Mouse (Mus musculus): Measurements from ENCODE around the gene Ppcdc. TPM values are rescaled to one million over a fixed set of nuclear protein-coding genes. Genes with fewer than 3 reads are reported as not detected.

Gene Ppcdc
- polyA plus RNA-seq, 1 experiment from 2014 or later: 11.5 TPM

DNA sequence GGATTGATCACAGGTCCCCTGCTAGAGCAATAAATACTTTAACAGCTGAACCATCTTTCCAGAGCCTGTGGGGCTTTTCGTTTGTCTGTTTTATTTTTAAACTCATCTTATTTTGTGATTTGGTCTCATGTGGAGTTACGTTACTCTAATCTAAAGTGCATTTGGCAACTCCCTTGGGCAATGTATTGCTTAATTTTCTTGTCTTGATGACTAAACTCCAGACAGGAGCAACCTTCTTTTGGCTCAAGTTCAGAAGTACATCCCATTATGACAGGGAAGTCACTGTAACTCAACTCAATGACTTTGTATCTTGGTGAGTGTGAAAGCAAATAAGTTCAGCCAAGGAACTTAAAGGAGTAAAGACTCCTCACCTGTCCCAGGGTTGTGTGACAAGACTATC is 55.3 kb downstream of the Ppcdc start:
- Histone ChIP-seq H3K27ac (ENCODE audit: low read depth) (no peak overlapping the region), H3K36me3 (replicated peaks; ENCODE audit: insufficient read depth, low read length) (no peaks in the 10 kb centered on the region), H3K9ac (replicated peaks) (no peak overlapping the region), H3K4me2 (ENCODE audit: low read depth, low read length) (no peak overlapping the region), H3K9me3 (ENCODE audit: low read length) (no peaks in the 10 kb centered on the region), H3K4me3 (ENCODE audit: low read depth, low read length) (no peak overlapping the region), H3K27me3 (ENCODE audit: insufficient read depth, low read length) (no peaks in the 10 kb centered on the region), H3K4me1 (ENCODE audit: insufficient read depth) (no peaks in the 10 kb centered on the region)
- 58% methylated on average over 2 of the region's 2 CpGs for WGBS (ENCODE audit: insufficient replicate concordance)
- TF ChIP-seq EP300 (IDR thresholded peaks at IDR 0.05; ENCODE audit: low read depth): no peak
- no peak for DNase-seq
- ATAC-seq: no peak

- no peaks in the 10 kb centered on the region for H3K9me3 ChIP-seq (ENCODE audit: low read length)
- no peak for ATAC-seq
Measured at GRCm38 (mm10) chr9:57360999-57361398, 78.9 kb downstream of the Ppcdc start.

GRCm38 (mm10) chr9:57354377-57355183 is 85.3 kb downstream of the Ppcdc start:
- no peak overlapping the region for H3K4me3 ChIP-seq (ENCODE audit: low read depth, low read length)
- DNase-seq: no peak
- ATAC-seq: no peak
- WGBS (ENCODE audit: insufficient replicate concordance): 75% methylated on average over 2 of the region's 2 CpGs
- no peaks in the 10 kb centered on the region for H3K36me3 ChIP-seq (replicated peaks; ENCODE audit: insufficient read depth, low read length)
- H3K4me1 ChIP-seq (ENCODE audit: insufficient read depth): no peaks in the 10 kb centered on the region
- H3K27me3 ChIP-seq (ENCODE audit: insufficient read depth, low read length): no peaks in the 10 kb centered on the region
- no peak overlapping the region for H3K9ac ChIP-seq (replicated peaks)
- no peak overlapping the region for H3K27ac ChIP-seq (ENCODE audit: low read depth)
- H3K9me3 ChIP-seq (ENCODE audit: low read length): peaks cover 2% of the 10 kb centered on the region; the same call in 1 of the 2 replicates
- TF ChIP-seq EP300 (IDR thresholded peaks at IDR 0.05; ENCODE audit: low read depth) (no peak), CTCF (IDR thresholded peaks at IDR 0.05; ENCODE audit: low read depth) (no peak)
- no peak overlapping the region for H3K4me2 ChIP-seq (ENCODE audit: low read depth, low read length)

More at GRCm38 (mm10) chr9:57360999-57361398, 78.9 kb downstream of the Ppcdc start:
- 85% methylated on average over 3 of the region's 3 CpGs for WGBS (ENCODE audit: insufficient replicate concordance)
- Histone ChIP-seq H3K27ac (ENCODE audit: low read depth) (no peak overlapping the region), H3K27me3 (ENCODE audit: insufficient read depth, low read length) (no peaks in the 10 kb centered on the region), H3K36me3 (replicated peaks; ENCODE audit: insufficient read depth, low read length) (no peaks in the 10 kb centered on the region), H3K9ac (replicated peaks) (no peak overlapping the region), H3K4me3 (ENCODE audit: low read depth, low read length) (no peak overlapping the region), H3K4me1 (ENCODE audit: insufficient read depth) (no peaks in the 10 kb centered on the region), H3K4me2 (ENCODE audit: low read depth, low read length) (no peak overlapping the region)
- TF ChIP-seq EP300 (IDR thresholded peaks at IDR 0.05; ENCODE audit: low read depth) (no peak), CTCF (IDR thresholded peaks at IDR 0.05; ENCODE audit: low read depth) (no peak)
- no peak for DNase-seq

DNA sequence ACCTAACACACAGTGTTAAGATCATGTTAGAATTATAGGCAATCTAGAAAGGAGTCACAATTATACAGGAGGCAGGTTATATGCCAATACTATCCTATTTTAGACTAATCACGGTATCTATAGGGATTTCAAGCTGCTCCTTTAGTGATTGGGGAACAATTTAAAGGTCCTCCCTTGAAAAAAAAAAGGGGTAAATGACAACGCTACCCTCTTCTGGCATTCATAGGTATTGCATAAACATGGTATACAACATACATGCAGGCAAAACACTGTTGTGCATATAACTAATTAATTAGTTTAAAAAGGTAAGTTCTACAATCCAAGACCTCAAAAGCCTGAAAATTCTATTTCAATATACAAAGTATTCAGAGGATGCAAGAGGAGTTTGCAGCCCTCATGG is 88.6 kb downstream of the Ppcdc start:
- TF ChIP-seq CTCF (IDR thresholded peaks at IDR 0.05; ENCODE audit: low read depth): peak; percentile 72
- no peak for TF ChIP-seq EP300 (IDR thresholded peaks at IDR 0.05; ENCODE audit: low read depth)
- Histone ChIP-seq H3K4me2 (ENCODE audit: low read depth, low read length) (no peak overlapping the region), H3K4me1 (ENCODE audit: insufficient read depth) (no peaks in the 10 kb centered on the region), H3K27me3 (ENCODE audit: insufficient read depth, low read length) (no peaks in the 10 kb centered on the region), H3K9ac (replicated peaks) (no peak overlapping the region), H3K9me3 (ENCODE audit: low read length) (peaks cover 2% of the 10 kb centered on the region; the same call in 1 of the 2 replicates), H3K36me3 (replicated peaks; ENCODE audit: insufficient read depth, low read length) (no peaks in the 10 kb centered on the region), H3K4me3 (ENCODE audit: low read depth, low read length) (no peak overlapping the region), H3K27ac (ENCODE audit: low read depth) (no peak overlapping the region)
- DNase-seq: no peak
- ATAC-seq: no peak
- 68% methylated on average over 2 of the region's 2 CpGs for WGBS (ENCODE audit: insufficient replicate concordance)

DNA sequence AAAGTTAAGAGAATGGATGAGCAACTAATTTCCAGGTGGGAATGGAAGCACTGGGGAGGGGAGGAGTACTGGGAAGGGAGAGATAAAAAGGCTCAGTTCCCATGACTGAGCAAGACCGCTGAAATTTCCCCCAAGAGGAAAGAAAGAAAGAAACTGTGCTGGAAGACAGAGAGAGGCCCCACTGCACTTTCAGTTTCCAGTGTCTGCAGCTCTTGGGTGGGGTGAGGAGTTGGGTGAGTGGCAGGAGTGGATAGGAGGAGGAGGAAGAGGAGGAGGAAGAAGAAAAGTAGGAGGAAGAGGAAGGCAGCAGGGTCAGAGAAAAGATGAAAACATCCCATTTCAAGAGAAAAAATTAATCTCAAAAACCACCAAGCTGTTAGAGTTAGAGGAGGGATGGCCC is 94.0 kb downstream of the Ppcdc start:
- peaks cover 2% of the 10 kb centered on the region; the same call in 1 of the 2 replicates for H3K4me1 ChIP-seq (ENCODE audit: insufficient read depth)
- no peak overlapping the region for H3K9ac ChIP-seq (replicated peaks)
- WGBS (ENCODE audit: insufficient replicate concordance): 42% methylated on average over 1 of the region's 1 CpGs
- DNase-seq (no peak), ATAC-seq (no peak)
- no peaks in the 10 kb centered on the region for H3K27me3 ChIP-seq (ENCODE audit: insufficient read depth, low read length)
- H3K27ac ChIP-seq (ENCODE audit: low read depth): no peak overlapping the region
- no peak overlapping the region for H3K4me2 ChIP-seq (ENCODE audit: low read depth, low read length)
- H3K36me3 ChIP-seq (replicated peaks; ENCODE audit: insufficient read depth, low read length): no peaks in the 10 kb centered on the region
- H3K4me3 ChIP-seq (ENCODE audit: low read depth, low read length): no peak overlapping the region
- TF ChIP-seq CTCF (IDR thresholded peaks at IDR 0.05; ENCODE audit: low read depth) (no peak), EP300 (IDR thresholded peaks at IDR 0.05; ENCODE audit: low read depth) (no peak)
- no peaks in the 10 kb centered on the region for H3K9me3 ChIP-seq (ENCODE audit: low read length)

DNA sequence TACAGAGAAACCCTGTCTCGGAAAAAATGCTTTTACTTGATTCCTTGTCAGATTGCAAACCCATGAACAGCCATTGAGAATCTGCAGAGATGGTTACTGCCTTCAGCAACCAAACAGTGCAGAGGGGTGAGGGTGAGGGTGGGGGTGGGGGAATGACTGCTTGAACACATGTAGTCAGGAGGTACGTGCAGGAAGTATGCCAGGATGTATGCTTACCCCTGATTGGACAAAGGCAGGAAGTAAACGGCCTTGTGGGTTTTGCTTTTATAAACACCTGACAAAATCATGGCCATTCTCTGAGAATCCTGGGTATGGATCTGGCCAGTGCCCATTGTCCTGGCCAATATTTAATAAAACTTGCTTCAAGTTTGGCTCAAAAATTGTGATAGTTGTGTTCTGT is 96.2 kb downstream of the Ppcdc start:
- Histone ChIP-seq H3K27me3 (ENCODE audit: insufficient read depth, low read length) (no peaks in the 10 kb centered on the region), H3K27ac (ENCODE audit: low read depth) (no peak overlapping the region), H3K4me3 (ENCODE audit: low read depth, low read length) (no peak overlapping the region), H3K4me1 (ENCODE audit: insufficient read depth) (peaks cover 2% of the 10 kb centered on the region; the same call in 1 of the 2 replicates), H3K36me3 (replicated peaks; ENCODE audit: insufficient read depth, low read length) (no peaks in the 10 kb centered on the region), H3K9ac (replicated peaks) (no peak overlapping the region), H3K4me2 (ENCODE audit: low read depth, low read length) (no peak overlapping the region), H3K9me3 (ENCODE audit: low read length) (no peaks in the 10 kb centered on the region)
- TF ChIP-seq CTCF (IDR thresholded peaks at IDR 0.05; ENCODE audit: low read depth): no peak
- no peak for TF ChIP-seq EP300 (IDR thresholded peaks at IDR 0.05; ENCODE audit: low read depth)
- 33% methylated on average over 3 of the region's 3 CpGs for WGBS (ENCODE audit: insufficient replicate concordance)
- no peak for ATAC-seq
- no peak for DNase-seq
